Mouse (Mus musculus) activated CD4-positive, CD25-positive, alpha-beta regulatory T cell, adult 4 months (primary cell): ENCODE results near the gene Cxcl10. TPM values are rescaled to one million over a fixed set of nuclear protein-coding genes. Genes with fewer than 3 reads are reported as not detected.
"Not testable (repeated sequence)": the region's sequence is repeated elsewhere in the genome, so short reads cannot be mapped to it uniquely, and the experiment has no call there.

ENCODE experiments used
- ATAC-seq: one replicate; pipeline ENCODE4 v1.8.0; 2017
- polyA plus RNA-seq, 2 experiments: library from polyadenylated mRNA; unstranded; fragments of 100-300 nt; shearing (Covaris generic); gene quantifications; one replicate each; pipeline ENCODE4 v1.2.1; 2017

Cxcl10 gene
- polyA plus RNA-seq, 2 experiments from 2014 or later, result 10.2 to 27.1 TPM

DNA sequence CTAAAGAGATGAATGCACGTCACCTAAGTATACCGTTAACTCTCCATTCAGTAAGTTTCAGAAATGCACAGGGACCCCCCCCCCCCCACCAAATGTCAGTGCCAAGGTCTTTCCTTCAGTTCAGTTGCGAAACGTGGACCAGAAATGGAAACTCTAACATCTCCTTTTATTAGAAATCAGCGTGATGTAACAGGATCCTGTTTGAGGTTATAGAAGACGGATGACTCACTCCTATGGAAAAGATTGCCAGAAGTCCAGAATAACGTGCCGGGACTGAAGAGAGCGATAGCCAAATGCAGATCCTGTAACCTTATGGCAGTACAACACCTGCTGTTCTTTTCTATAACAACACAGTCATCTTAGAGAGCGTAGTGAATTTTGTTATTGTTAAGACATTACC lies 19.7 kb upstream of the Cxcl10 start:
- ATAC-seq, result no peak

DNA sequence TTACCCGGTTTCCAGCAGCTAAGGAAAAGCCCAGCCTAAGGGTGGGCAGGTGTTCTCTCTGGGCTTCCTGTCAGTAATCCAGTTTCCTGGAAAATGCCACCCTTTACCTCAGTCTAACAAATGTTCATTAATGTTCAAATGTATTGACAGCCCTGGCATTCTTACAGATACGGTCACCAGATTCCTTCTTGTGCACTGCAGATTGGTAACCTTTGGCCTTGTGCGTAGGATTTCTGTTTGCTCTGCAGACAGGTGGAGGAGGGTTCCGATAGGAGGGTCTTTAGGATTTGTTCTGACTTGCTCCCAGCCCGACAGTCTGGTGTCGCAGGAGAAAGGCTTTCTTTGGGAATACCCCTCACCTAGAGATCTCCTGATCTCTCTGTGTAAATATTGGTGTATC lies 17.9 kb upstream of the Cxcl10 start:
- no peak for ATAC-seq

DNA sequence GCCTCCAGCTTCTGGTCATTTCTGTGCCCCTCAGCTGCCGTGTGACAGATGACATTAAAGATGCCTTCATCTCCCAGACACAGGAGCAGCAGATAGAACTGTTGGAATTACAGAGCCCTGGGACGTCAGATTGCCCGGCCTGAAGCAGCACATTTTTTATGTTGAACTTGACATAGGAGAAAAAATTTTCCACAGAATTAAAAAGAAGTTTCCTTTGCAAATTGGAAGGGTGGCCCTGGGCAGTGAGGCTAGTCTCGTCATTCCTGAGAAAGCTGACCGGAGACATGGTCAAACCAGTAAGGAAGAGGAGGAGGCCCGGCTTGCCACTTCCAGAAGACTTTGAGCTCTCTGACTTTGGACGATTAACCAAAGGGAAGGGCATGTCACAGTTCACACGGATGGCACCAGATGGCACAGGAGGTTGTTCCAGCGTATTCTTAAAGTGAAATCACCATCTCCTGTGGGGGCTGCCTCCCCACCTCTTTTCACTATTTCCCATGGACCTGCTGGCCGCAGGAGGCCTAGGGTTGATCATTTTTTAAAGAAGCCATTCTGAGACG lies 16.5 kb upstream of the Cxcl10 start:
- ATAC-seq, result no peak

DNA sequence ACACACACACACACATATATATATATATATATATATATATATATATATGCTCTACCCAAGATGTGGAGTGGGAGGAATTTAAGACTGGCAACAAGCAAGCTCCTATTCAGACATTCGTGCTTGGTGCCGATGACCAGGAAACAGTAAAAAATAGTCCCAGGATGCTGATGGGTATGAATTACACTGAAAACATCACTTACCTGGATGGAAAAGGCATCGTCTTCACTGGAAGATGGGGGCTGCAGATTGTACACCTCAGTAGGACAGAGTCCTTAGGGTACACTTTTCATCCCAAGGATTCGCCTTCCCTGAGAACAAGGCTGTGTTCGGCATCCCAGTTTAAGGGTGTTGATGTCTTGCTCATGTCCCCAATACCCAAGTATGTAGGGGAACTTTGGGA lies 15.3 kb upstream of the Cxcl10 start:
- ATAC-seq, result no peak

DNA sequence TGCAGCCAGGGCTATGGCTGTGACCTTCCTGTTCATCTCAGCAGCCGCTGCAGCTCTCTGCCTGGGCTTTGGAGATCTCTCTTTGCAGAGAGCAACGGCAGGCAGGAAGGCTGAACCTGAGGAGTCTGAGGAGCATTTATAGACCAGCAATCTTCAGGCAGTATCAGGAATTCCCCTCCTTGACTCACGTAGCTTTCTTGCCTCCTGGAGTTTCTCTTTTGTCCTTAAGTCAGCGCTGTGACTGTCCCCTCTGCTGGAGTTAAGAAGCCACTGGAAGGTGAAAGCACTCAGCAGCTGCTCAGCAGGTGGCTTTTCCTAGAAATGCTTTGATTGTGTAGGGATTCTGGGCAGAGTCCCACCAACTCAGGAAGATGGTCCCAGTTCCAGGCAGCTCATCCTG lies 14.5 kb upstream of the Cxcl10 start:
- peak; percentile 40 for ATAC-seq

DNA sequence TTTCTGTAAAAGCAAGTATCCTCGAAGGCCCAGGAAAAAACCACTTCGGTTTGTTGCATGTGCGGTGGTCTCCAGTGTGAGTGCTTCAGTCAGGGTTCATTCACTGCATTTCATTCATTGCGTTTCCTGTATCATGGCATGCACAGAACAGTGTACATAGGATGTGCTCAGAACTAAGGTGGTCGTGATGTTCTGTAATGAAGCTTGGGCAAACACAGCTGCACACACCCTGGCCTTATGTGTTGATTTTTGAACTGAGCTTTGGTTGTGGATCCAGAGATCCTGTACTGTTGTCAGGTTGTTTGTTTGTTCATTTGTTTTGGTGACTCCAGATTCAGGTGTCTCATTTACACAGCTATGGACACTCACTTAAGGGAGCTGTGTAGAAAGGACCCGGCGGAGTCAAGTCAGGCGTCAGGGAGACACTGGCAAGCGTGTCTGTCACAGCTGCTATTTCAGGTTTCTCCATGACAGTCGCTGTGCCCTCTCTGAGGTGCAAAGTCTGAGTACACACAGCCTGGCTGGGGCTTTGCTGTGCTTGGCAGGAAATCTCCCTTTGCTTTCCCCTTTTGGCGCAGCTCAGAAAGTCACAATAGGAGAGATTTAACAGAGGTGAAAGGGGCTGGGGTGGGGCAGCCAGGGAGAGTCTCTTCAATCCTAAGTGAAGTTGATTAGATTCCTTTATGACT lies 10.2 kb upstream of the Cxcl10 start:
- no peak for ATAC-seq

DNA sequence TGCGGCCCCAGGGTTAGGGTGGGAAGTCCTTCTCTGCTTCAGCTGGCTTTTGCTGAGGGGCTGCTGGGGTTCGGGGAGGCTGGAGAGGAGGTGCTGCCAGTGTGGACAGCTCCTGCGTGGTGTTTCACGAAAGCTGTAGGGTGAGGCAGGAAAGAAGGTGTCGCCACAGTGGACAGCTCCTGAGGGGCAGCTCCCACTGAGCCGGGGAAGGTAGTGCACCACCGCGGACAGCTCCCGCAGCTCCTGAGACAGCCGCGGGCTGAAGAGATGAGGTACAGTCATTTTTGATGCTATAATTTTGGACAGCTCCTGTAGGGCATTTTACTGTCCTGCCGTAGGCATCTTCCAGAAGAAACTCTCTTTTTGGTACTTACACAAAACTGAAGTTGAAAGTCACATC lies 9.3 kb upstream of the Cxcl10 start:
- ATAC-seq, result no peak

DNA sequence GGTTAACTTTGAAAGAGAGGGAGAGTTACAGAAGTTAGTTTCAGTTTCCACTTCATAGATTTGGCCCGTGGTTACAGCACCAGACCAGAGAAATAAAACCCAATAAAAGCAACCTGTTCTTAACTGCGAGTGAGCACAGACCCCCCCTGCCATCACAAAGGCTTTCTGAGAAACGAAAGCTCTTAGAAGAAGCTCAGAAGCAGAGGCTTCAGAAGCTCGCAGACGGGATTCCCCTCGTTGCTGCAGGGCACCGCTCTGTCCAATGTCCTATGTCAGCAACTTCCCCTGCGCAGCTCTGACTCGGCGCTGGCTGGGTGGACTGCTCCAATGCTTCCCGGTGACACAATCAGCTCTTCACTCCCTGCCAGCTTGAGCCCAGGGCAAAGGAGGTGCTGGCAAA lies 4.8 kb upstream of the Cxcl10 start:
- peak; percentile 84 for ATAC-seq

DNA sequence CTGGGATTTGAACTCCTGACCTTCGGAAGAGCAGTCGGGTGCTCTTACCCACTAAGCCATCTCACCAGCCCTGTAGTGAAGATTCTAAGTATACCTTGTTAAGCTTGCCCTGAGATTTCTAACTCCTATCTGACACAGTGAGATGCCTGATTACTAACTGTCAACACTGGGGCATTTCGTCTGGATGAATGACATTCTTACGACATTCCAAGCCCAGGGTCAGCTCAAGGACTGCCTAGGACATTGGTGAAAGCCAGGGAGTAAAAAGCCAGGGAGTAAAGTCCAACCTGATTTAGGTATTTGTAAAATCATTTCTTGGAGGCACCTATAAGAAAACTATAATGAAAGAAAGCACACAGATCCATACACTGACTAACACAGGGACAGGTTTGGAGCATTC lies 4.0 kb upstream of the Cxcl10 start:
- not testable (repeated sequence) for ATAC-seq

DNA sequence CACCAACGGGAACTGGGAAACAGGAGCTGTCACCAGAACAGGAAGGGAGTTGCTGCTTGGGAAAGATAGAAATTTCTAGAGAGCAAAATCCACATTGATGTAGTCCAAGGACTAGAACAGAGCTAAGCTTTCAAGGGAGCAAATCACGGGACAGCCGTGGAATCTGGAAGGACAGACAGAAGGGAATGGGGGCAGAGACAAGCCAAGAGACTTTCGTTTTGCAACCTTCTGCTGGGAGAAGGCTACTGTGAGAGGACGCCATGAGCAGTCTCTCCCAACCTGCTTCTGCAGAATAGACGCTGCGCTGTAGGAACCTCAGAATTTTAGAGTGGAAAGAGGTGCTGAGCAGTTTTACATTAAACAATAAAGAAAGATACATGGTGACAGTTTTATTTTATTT lies 1.0 kb upstream of the Cxcl10 start:
- ATAC-seq, result no peak

DNA sequence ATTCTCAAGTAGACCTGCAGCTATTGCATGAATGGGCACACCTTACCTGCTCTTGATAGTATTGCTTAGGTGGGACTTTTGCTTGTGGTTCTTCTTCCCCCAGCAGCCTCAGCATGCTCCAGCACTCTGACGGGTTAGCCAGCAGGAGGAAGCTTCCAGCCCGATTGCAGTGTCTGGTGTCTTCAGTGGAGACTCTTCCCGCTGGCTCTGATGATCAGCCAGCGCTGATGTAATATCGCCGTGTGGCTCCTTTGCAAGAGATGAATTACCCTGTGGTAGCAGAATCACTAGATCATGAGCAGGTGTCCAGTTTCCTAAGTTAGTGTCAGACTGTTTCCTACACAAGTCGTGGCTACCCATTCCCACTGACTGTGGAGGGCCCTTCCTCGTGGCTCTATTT lies 3.7 kb downstream of the Cxcl10 start:
- ATAC-seq, result no peak

DNA sequence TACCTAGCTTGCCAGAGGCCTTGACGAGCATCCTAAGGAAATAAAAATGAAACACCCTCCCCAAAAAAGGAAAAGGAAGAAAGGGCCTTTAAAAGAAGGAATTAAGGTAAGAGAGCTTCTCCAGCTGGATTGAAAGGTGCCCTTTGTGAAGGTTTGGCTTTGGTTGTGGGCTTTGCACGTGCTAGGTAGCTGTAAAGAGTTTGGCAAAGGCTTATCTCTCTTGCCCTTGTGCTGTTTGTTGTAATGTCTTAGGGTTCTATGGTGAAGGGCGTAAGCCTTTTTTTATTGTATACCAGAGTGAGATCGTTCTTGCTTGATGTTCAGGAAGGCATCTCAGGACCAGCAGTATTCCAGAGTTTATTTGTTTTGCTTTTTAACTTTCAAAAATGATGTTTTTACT lies 8.1 kb downstream of the Cxcl10 start:
- no peak for ATAC-seq

DNA sequence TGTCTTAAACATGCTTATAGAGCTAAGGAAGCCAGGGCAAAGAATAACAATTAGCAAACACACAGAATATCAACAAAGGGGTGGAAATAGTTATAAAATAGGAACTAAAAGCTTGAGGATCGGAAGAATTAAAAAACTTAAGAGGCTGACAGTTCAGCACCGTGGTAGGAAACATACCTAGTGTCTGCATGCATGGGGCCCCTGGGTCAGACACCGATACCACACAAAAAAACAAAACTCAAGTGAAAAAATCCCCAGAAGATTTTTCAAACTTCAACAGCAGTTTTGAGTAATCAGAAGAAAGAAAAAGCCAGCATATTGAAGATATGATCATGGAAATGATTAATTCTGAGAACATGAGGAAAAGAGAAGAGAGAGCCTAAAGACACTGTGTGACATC lies 11.9 kb downstream of the Cxcl10 start:
- peak; percentile 70 for ATAC-seq

DNA sequence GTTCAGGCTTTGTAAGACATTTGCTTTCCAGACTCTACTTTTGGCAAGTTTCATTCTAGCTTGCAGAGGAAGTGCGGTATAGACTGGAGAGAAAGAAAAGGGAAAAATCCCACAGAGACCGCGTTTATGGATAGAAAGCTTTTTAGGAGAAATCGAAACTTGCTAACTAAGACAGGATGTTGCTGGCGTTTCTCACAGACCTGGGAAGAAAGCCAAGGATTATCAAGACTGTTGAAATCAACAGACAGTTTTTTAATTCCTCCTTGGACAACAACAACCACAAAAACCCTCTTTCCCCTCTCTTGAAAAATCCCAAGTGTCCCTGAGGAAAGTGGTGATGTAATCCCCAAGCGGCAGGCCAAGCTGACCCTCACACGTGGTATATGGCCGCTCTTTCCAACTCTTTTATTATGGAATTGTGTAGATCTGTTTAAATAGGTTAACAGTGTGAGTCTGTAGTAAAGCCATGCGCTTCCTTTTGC lies 16.3 kb downstream of the Cxcl10 start:
- no peak for ATAC-seq

DNA sequence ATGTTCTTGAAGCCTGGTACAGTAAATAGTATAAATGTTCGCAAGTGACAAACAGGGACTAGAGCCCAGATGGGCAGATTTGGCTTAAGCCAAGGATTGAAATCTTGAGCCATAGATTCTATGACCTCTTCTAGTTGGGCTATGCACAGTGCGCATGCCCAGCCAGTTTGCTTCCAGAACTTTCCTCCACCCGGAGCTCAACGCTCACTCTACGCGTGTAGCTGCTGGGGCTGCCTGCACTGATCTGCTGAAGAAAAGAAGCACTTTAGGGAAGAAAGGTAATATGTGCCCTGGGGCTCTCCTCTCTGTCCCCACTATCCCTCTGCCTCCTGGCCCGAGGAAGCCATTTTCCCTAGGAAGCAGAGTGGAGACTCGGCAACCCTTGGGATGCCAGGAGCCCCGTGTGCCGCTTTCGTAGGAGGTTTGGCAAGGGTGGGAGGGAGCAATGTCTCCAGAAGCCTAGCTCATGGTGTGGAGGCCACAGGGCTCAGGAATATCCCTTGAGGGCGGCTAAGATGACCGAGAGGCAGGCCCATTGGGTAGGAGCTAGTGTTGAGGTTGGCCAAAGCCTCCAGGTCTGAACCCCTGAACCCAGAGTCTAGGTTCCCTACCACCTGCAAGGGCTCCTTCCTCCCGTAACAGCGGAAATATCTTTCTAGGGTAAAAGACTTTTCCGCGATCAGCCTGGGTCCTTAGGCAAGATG lies 16.9 kb downstream of the Cxcl10 start, which contains the start of gene Art3:
Gene Art3 (plus strand): TSS at position 193 of the 704 bp plus-strand sequence.
- ATAC-seq, result no peak

DNA sequence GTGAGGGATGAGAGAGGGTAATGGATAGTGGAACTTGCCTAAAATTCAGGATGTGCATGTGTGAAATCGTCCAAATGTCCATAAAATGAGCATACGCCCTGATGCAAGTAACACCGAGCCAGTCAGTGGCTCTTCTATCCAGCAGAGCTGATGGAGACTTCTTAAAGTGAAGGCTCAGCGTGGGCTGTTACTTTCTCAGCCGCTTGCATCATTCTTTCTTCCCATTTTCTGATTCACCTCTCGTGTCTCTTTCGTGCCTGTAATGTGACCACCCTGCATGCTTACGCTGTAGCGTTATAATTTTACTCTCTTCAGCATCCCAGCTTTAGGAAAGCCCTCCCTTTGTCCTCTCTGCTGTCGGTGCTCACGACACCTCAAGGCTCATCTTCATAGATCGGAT lies 17.6 kb downstream of the Cxcl10 start:
- no peak for ATAC-seq

DNA sequence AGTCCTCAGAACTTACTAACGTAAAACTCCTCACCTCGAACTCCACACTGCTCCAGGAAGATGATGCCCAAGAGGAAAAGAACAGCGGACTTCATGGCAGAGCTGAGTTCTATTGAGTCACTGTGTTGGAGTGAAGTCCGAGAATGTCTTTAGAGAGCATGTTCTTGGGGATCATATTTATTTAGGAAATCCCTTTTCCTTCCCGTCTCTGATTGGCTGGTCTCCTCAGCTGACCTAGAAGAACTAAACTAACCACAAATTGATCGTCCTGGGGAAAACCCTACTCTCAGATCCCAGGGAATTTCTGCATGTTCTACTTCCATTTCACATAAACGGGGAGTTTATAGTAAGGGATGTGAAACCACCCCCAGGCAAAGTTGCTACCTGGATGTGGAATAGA lies 20.8 kb downstream of the Cxcl10 start, which contains the start of gene Cxcl9:
Gene Cxcl9 (minus strand): TSS at position 151 of the 400 bp plus-strand sequence.
- no peak for ATAC-seq

DNA sequence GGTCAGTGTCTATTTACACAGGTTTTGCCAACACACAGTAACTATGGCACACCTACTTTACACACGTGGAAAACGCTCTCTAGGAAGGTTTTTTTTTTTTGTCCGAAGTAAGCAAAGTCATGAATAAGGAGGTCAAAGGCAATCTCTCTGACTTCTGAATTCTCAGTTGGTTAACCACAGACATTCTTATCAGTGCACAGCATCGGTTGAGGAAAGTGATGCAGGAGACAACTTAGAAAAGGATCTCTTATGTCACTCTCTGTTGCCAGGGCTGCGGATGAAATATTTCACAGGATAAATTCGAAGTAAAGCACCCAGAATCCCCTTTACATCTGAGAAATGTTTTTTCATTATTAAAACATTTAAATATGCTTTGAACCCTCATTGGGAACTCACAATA lies 21.3 kb downstream of the Cxcl10 start:
- ATAC-seq, result peak; percentile 61

DNA sequence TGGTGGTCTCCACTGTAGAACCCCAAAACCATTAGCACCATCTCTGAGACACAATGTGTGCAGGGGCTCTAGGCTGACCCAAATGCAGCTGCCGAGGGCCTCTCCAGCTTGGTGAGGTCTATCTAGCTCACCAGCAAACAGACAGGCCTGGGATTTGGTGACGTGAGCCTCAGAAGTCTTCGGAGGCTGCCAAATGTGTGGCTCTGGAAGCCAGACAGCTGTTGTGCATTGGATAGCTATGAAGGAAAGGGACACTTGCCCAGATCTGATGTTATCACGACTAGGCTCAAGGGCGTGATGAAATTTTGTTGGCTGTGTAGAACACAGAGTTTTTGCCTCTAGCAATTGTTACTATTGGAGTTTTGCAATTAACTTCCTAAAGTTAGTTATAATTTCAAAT lies 25.4 kb downstream of the Cxcl10 start:
- no peak for ATAC-seq

DNA sequence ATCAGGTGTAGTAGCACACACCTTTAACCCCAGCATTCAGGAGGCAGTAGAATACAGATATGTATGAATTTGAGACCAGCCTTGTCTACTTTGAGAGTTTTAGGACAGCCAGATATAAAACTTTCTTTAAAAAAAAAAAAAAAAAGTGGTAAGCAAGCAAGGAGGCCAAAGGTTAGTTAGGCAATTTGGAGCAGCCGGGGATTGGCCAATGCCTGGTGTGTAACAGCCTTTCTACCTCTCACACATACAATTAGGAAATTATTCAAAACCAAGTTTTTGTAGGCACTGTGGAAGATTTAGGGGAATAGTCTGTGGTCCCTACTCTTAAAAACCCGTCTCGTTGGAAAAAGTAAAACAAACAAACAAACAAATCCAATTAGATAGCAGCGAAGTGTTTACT lies 26.1 kb downstream of the Cxcl10 start:
- no peak for ATAC-seq

DNA sequence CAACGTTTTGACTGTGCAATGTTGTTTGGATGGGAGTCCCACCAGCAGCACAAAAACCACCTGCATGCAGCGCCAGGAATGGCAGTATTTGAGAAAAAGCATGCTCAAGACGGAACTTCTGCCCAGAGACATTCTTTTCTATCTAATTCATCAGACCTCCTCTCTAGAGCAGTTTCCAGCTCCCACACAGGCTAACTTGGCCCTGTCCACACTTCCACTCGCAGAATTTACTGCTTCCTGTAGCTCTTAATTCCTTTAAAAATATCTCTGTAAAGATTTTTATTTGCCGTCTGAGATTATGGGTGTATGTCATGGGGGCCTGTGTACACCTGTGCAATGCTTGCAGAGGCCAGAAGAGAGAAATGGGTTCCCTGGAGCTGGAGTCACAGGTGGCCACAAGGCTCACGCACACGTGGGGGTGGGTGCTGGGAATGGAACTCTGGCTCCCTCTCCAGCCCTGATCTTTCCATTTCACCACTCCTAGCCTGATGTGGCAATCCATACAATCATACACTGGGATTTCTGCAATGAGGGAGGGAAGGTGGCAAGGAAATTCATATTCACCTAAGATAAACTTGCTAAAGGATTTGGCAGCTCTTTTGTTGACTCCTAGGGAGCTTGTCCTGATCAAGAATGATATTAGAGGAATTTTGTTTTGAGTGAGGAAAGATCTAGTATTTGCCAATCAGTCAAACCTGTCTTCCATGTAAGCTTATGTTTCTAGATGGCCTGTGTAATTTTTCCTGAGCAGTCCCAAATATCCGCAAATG lies 26.9 kb downstream of the Cxcl10 start:
- no peak for ATAC-seq

DNA sequence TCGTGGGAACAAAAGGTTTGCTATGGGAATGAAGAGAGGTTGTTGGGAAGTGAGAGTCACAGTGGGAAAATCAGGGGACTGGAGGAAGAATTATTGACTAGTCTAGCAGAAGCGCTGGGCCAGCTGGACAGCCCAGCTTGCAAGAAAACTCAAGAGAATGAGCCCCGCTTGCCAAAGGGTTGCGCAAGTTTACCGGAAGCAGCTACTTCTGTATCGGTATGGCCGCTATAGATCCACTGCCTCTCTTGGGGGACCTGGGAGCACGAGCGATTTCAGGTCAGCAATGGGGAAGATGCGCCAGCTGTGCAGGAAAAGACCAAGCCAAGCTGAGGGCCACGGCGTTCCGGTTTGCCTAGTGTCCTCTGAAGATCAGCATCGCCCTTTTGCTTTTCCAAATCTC lies 30.1 kb downstream of the Cxcl10 start:
- no peak for ATAC-seq

DNA sequence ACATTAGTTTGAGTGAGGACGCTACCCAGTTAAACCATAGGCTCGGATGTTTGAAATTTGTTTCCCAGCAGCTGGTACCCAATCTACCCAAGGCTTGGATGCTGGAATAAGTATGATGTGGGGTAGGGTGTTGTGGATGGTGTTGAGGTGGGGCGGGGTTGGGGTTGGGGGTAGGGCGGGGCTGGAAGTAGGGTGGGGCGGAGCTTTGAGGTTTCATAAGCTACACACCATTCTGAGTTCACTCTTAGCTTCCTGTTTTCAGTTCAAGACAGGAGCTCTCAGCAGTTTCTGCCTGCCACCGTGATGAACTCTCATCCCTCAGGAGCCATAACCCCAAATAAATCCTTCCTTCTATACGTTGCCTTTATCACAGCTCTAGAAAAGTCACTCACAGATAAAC lies 30.6 kb downstream of the Cxcl10 start:
- ATAC-seq, result no peak
